Mouse (Mus musculus): ENCODE data around the gene Pawr. TPM values are rescaled to one million over a fixed set of nuclear protein-coding genes. Genes with fewer than 3 reads are reported as not detected.

Gene Pawr
- 7.3 and 12.4 TPM in 2 replicates for polyA plus RNA-seq (2012; rRNA removed)

DNA sequence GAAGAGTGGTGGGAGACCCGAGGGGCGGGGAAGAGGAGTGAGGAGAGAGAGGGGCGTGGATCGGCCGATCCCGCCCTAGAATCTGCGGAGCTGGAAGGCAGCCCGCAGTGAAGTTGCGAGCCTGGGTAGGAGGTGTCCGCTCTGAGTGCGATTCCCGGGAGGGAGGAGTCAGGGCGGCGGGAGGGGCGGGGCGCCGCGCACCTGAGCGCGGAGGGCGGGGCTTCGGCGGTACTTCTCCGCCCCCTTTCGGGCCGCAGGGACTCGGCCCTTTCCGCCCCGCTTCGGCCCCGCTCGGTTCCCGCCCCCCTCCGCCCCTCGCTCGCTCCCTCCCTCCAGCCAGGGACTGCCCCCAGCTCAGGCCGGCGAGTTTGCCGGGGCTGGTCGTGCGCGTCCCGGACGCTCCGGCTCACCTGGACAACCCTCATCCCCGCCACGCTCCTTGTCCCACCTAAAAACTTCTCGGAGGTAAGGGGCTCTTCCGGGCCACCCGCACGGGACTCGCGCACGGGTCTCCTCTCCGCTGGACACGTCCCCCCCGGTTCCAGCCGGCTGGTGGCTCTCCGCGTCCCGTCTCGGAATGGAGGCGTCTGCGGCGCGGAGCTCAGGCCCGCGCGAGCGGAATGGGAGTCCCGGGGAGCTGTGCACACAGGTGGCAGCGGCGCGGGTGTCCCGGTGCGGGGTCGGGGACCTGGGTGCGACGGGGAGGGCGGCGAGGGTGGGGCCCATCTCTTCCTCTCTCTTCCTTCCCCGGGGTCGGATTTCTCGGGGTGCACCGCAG is at the start of gene Pawr:
TSS of gene Pawr (plus strand) at position 338 of the 778 bp plus-strand sequence.
- 1% methylated on average over 70 of the region's 85 CpGs for WGBS
- DNase-seq (ENCODE audit: low read depth, low spot score): no peak

DNA sequence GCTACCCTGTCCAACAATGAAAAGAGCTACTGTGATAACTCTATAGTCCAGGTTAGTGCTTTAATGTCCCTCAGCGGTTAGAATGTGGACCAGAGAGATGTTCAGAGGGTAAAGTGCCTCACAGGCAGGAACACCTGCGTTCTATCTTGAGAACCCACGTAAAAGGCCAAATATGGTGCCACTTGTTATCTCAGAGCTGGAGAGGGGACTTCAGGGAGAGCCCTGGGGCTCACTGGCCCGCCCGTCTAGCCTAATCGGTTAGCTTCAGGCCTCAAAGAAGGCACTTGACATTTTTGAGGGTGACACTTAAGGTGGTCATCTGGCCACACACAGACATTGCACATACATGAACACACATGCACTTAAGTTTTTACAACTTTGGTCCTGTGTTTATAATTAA is 49.6 kb upstream of the Pawr start:
- WGBS: 93% methylated on average over 6 of the region's 6 CpGs
- DNase-seq (ENCODE audit: low read depth, low spot score): no peak

DNA sequence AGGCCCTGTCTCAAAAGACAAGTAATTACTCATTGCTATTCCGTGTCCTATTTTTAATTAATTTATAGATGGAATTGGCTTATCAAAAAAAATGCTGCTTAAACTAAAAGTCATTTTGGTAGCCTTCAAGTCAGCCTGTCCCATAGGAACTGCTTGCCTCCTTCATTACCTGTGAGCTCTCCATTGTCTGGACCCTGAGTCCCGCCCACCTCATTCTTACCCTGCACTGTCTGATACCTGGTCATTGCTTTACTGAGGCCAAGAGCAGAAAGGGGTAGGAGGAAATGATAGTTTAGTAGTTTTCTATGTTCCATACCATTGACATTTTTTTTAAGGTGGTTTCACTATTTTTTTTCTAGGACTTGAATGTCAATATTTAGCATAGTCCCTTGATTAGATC is 48.5 kb upstream of the Pawr start:
- 95% methylated on average over 2 of the region's 2 CpGs for WGBS

DNA sequence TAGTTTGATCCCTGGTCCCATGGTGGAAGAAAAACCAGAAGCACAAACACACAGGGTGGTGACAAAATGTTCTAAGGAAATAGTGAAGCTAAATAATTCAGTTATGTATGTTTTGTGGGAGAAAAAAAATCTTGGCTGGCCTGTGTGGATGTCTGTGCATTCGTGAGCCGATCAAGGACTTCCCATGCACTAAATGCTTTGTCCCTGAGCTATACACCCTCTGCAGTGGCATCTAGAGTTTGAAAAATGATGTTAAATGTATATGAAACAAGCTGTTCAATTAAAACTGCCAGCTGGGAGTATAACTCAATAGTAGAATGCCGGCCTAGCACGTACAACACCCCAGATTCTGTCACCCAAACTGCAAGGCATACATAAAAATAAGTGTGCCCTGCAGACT is 48.1 kb upstream of the Pawr start:
- DNase-seq (ENCODE audit: low read depth, low spot score): no peak
- 91% methylated on average over 4 of the region's 4 CpGs for whole genome bisulfite sequencing

More for the DNA sequence above, 48.5 kb upstream of the Pawr start:
- DNase-seq (ENCODE audit: low read depth, low spot score): no peak

DNA sequence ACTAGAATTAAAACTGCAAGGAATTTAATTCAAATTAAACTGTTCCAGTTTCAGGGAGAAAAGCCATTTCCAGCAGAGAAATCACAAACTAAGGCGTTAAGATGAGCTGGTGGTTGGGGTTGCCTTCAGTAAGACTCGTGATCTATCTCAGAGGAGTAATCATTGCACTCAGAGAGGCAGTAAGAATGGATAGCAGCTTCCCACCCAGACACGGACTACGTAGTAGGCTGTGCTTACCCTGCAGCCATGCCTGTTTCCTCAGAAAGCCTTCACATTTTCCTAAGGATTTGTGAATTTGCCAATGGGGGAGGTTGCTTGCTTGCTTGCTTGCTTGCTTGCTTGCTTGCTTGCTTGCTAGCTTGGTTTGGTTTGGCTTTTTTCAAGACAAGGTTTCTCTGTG is 47.5 kb upstream of the Pawr start:
- DNase-seq (ENCODE audit: low read depth, low spot score): no peak
- 91% methylated on average over 4 of the region's 4 CpGs for WGBS

DNA sequence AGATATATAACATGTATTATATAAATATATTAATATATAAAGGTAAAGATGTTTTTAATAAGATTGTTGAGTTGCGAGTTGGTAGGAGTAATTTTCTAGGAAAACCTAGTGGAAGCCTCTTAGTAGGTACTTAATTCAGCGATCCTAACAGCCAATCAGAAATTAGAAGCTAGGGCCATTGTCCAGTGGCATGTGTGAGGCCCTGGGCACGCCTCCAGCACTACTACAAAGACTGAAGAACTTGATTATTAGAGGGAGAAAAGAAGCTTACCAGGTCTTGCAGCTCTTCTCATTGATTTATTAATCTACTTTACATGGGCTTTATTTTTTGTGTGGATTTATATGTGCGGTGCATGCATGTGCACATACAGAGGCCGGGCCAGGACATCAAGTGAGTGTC is 46.9 kb upstream of the Pawr start:
- 92% methylated on average over 5 of the region's 5 CpGs for WGBS

DNA sequence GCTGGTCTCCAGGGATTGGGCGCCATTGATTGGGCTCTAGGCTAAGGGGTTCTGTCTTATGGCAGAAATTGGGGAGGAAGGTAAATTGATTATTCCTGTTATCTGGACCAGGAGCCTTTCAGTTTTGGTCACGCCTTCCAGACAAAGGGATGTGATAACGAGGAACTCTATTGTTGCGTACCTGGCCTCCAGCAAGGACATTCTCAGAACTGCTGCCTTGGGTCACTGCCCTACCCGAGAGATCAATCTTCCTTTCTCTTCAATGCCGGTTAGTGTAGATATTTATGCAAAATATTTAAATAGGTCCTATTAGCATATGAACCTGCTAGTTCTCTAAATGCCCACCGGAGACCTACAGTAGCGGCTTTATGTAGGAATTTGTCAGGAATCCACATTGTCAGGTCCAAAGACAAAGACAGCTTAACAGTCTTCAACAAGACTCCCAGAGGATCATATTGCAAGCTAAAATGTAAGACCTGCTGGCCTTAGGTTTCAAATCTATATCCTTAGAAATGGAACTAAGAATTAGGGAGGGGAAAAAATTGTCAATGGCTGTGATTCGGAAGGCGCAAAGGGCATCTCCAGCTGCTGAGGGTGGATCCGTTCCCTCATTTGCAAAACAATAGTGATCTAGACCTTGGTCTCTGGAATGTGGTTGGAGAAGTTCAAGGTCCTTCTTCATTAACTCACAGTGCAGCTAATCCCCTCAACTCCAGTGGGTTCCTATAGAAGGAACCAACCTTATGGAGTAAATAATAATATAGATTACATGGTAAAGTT is 45.1 kb upstream of the Pawr start:
- 85% methylated on average over 11 of the region's 11 CpGs for whole genome bisulfite sequencing
- DNase-seq (ENCODE audit: low read depth, low spot score): no peak

More for the DNA sequence above, 46.9 kb upstream of the Pawr start:
- DNase-seq (ENCODE audit: low read depth, low spot score): no peak

DNA sequence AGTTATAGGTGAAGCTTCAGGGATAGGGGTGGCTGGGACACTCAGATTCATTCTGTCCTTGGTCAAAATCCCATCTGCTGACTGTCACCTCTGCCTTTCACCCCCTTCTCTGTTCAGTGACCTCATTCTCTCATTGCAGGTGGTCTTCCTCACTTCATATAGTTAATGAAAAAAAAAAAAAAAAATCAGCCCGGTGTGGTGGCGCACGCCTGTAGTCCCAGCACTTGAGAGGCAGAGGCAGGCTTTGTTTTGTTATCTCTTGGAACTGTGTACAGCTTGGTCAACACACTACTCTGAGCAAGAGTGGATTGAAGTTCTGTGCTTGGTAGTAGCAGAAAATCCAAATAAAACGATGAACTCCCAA is 44.5 kb upstream of the Pawr start:
- DNase-seq (ENCODE audit: low read depth, low spot score): no peak
- 70% methylated on average over 4 of the region's 4 CpGs for WGBS

DNA sequence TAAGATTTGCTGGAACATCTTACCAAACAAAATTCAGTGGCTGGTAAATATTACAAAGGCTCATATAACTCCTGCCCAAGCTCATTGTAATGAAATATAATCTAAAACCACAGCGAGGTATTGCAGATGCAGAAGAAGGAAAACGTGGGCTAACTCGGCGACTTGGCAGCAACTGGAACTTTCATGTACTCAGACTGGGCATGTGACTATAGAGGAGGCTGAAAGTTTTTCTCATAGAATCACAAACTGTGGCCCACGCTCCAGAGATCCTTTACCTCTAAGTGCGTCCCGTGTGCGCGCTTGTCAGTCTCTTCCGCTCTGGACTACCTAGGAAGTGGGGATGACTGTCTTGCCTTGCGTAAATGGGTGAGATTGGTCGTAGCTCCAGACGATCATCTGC is 41.9 kb upstream of the Pawr start:
- no peak for DNase-seq (ENCODE audit: low read depth, low spot score)
- 94% methylated on average over 13 of the region's 13 CpGs for WGBS

DNA sequence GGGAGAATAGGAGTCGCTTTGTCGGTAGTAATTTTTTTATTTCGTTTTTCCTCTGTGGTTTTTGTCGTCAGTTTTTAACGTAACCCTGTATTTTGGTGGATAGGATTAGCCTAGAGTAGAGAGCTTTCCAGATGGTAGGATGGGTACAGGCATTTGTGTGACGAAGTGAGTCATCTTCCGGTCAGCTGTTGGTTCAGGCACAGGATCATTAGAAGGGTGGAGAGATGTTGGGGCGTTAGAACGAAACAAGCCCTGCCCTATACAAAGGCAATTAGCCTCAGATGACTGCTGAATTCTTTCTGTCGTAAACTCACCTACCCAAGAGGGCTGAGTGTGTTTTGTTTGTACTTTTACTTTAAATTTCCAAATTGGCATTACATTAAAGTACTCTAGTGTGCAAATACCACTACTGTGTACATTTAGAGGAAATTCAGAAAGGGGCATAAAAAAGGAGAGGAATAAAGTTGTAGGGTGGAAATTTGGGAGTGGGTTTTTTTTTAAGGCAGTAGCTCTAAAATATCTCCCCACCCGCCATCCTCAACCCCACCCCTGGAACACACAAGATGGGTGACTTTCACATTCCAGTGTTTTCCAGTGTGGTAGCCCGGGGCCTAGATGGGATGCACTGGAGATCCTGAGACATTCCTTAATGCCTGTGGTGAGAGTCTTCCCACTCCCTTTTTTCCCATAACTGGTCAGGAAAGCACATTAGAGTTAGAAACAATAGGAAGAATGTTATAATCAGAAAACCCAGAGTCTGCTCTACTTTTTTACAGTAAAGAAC is 40.0 kb upstream of the Pawr start:
- WGBS: 53% methylated on average over 12 of the region's 12 CpGs
- DNase-seq (ENCODE audit: low read depth, low spot score): peak; percentile 52

DNA sequence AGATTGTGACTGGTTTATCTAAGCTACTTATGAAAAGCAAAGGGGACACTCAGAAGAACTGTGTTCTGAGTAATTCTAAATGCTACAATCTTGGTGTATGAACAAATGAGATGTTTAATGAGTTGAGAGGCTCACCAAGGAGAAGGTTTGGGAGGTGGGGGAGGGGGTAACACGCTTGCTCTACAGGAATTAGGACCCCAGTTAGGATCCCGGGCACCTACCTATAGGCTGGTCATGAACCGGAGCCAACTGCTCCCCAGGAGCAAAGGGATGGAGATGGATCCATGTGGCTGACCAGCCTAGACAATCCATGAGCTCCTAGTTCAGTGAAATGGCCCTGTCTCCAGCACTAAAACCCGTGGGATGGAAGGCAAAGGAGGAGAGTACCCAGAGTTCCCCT is 39.3 kb upstream of the Pawr start:
- DNase-seq (ENCODE audit: low read depth, low spot score): no peak
- 80% methylated on average over 4 of the region's 4 CpGs for WGBS

DNA sequence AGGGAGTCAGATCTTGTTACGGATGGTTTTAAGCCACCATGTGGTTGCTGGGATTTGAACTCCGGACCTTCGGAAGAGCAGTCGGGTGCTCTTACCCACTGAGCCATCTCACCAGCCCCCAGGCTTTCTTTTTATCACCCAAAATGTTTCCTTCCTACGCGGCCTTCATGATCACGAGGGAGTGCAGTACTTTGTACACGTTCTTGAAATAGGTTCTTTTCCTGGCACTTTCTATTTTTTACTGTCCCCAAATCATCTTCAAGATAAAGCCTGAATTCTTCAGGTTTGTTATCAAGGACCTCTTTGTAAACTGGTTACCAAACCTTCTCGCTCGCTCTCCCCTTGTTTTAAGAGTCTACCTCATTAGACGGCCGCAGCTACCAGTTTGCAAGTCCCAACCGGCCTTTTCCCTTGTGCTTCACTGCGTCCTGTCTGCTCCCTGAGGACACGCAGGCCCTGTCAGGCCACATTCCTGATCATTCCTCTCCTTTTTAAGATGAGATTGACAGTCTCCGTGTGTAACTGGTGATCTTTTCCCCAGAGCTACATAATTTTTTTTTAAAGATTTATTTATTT is 38.2 kb upstream of the Pawr start:
- no peak for DNase-seq (ENCODE audit: low read depth, low spot score)
- 93% methylated on average over 16 of the region's 16 CpGs for WGBS

DNA sequence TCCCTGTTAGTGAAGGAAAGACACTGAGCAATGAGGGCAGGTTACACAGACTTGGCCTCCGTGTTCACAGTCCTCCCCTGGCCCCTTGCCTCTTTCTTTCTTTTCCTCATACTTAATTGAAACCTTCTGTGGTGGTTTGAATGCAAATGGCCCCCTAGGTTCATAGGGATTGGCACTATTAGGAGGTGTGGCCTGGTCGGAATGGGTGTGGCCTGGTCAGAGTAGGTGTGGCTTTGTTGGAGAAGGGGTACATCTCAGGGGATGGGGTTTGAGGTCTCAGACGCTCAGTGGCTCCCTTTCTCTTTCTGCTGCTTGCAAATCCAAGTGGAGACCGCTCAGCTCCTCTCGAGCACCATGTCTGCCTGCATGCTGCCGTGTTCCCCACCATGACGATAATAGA is 37.2 kb upstream of the Pawr start:
- 88% methylated on average over 7 of the region's 7 CpGs for whole genome bisulfite sequencing
- no peak for DNase-seq (ENCODE audit: low read depth, low spot score)

DNA sequence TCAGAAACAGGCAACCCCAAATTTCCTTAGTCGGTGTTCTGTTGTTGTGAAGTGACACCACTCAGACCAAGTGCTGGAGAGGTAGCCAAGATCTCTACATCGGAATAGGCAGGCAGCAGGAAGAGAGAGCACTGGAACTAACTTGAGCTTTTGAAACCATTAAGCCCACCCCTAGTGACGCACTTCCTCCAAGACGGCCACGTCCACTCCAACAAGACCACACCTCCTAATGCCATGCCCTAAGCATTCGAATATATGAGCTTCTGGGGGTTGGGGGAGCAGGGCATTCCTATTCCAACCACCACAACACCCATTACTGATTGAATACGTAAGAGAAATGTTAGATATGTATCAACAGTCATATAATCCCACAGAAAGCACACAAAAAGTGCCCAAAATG is 35.5 kb upstream of the Pawr start:
- WGBS: 86% methylated on average over 7 of the region's 7 CpGs
- DNase-seq (ENCODE audit: low read depth, low spot score): no peak

DNA sequence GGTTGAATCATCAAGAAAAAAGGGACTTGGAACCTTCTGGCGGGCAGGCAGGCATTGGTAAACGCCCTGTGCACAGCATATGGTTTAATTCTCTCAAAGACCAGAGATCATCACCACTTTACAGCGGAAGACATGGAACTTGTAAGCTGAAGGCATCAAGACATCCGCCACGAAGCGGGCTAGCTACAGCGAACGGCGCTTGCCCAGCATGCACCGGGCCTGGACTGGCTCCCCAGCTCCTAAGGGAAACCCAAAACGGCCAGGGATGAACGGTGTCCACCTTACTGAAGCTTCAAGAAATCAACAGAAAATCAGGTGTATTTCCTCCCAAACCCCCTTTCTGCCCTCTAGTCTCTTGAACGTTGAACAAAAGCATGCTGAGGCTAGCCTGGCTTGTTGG is 33.7 kb upstream of the Pawr start:
- 95% methylated on average over 13 of the region's 13 CpGs for WGBS
- DNase-seq (ENCODE audit: low read depth, low spot score): no peak

DNA sequence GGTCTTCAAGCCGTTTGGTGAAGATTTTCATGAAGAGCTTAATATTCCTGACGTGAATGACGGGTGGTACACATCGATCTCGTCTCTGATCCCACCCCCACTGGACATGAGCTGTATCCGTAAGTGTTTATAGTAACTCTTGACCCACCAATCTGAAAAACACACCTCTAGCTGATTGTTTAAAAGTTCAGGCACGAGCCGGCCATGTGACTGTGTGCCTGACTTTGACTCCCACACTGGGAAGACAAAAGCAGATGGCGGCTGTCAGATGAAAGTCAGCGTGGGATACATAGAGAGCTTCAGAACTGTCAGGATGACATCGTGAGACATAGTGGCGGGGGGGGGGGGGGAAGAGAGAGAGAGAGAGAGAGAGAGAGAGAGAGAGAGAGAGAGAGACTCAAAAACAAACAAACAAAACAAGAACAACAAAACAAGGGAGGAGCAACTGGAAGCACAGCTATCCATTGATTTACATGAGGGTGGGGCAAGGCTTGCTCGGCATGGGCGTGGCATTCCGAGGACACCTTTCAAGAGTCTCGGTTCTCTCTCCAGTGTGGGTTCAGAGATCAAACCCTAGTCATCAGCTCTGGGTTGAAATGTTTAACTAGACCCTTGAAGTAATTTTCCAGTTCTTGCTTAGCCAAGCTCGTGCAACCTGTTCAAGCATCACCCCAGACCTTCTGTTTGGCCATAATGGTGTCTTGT is 32.9 kb upstream of the Pawr start:
- WGBS: 75% methylated on average over 17 of the region's 17 CpGs
- DNase-seq (ENCODE audit: low read depth, low spot score): no peak

DNA sequence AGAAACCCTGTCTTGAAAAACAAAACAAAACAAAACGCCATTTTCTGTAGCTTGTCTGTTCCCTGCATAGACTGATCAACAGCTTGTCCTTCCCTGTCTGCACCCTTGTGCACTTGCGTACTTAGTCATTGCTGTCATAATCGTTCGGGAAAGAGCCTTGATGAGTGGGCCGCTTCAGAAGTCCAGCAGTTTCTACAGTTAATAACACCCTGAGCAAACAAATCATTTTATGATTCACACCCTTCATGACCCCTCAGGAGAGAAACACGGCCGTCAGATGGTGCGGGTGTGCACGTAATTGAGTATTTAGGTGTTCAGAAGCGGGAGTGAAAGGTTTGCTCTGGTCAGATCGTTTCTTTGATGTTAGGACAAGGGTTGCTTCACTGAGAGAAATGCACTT is 32.1 kb upstream of the Pawr start:
- peak; percentile 73 for DNase-seq (ENCODE audit: low read depth, low spot score)
- WGBS: 30% methylated on average over 11 of the region's 11 CpGs

DNA sequence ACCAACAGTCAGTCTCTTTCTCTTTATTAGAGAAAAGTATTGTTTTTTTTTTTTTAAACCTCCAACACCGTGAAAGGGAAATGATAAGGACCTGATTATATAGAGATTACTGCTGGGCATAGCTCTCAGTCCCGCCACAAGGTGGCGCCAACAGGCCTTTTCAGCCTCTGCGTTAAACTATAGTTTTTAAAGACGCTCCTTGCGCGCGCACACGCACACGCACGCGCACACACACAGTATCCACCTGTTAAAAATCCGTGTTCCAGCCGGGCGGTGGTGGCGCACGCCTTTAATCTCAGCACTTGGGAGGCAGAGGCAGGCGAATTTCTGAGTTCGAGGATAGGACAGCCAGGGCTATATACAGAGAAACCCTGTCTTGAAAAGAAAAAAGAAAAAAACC is 31.1 kb upstream of the Pawr start:
- 3% methylated on average over 19 of the region's 19 CpGs for WGBS
- peak; percentile 85 for DNase-seq (ENCODE audit: low read depth, low spot score)

DNA sequence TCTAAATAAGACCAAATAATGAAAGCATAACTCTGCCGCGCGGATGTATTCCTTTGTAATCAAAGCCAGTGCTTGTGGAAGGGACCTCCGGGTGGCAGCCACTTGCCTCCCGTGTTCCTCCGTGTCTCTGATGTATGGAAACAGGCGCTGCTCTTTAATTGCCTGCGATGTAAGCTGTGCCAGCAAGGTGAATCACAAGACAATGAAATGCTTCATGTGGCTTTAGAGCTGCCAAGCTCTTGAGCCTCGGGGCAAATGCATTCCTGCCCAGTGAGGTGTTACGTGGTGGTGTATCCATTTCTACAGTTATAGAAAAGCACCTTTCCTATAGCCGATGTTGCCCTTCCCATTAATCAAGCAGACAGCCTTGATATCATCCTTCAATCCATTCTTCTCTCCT is 24.1 kb upstream of the Pawr start:
- DNase-seq (ENCODE audit: low read depth, low spot score): no peak
- 57% methylated on average over 11 of the region's 11 CpGs for WGBS

DNA sequence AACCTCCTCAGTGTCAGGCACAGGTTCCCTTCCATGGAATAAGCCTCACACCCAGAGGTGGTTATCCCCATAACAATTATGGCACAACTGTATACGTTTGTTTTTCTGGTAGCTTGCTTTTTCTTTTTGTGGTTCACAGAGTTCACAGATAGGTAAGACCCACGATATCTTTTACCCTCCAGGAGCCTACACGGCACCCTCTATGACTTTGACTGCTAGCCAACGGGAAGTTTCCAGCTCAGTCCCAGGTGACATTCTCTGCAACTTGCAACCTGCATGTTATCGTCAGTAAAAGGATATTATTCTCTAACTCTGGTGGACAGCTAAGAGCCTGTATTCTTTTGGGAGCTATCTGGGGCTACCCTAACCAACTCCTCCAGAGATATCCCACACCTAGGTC is 21.7 kb upstream of the Pawr start:
- WGBS: 84% methylated on average over 5 of the region's 5 CpGs
- DNase-seq (ENCODE audit: low read depth, low spot score): no peak

All from large intestine, adult 2 months (tissue).